Mouse (Mus musculus) effector memory CD4-positive, alpha-beta T cell, adult 7 months (primary cell): ENCODE measurements around the gene Ciapin1. TPM values are rescaled to one million over a fixed set of nuclear protein-coding genes. Genes with fewer than 3 reads are reported as not detected.

Experiments
- polyA plus RNA-seq: library from polyadenylated mRNA; unstranded; fragments of 100-300 nt; shearing (Covaris generic); gene quantifications from one replicate; pipeline ENCODE4 v1.2.1, GENCODE M21; 2017

The Ciapin1 gene
- polyA plus RNA-seq, result 107 TPM

GRCm38 (mm10) chr8:94837662-94838574, at the start of gene Ciapin1, which contains the start of gene Coq9:
Ciapin1 (minus strand) TSS chr8:94838358.
Coq9 (plus strand) TSS chr8:94838321.

GRCm38 (mm10) chr8:94876197-94876730, 38.1 kb upstream of the Ciapin1 start, which contains the start of gene Dok4:
Dok4 (minus strand) TSS chr8:94876330.

DNA sequence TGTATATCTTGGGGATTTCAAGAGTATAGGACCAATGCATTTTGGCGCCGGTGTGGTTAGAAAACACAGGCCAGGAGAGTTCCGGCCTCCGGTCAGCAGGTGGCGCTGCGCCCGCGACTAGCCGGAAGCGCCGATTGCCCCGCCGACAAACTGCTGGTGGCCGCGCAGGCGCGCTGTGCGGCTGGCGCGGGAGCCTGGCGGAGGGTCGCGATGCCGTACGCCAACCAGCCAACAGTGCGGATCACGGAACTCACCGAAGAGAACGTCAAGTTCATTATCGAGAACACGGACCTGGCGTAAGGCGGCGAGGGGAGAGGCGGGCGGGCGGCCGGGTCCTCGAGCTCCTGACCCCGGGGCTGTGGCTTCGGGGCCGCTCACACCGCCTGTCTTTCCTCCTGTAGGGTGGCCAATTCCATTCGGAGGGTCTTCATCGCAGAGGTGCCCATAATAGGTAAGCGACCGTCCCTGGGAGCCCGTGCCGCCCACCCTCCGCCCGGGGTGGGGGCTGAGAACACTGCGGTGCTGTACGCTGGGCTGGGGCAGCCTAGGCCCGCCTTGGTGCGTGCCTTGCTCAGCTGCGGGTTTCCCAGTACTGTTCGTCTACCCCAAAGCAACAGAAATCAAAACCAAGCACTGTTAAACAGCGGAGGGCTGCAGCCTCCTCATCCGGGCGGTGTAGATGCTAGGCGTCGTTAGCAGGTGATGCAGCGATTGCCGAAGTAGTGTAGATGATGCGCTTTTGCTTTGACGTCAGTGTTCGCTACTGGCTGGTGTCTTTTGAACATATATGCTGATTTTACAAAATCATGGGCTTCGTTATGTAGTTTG, 19.4 kb upstream of the Ciapin1 start, which contains the start of gene Polr2c:
Gene Polr2c (plus strand): TSS at position 105 of the 828 bp plus-strand sequence.

DNA sequence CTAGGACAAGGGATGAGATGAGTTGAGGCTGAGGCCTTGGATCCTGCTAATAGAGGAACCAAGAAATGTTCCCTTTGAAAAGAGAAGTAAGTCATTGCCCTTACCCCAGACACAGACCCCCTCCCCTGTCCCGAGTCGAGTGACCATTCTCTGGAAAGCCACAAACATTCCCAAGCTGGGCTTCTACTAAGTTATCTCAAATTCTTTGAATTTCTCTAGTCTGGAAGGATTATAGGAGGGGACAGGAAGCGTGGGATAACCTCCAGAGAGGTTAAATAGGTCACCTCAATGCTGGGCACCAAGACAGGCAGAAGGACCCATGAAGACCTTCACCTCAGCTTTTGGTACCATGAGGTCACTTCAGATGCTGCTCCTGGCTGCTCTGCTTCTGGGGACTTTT, 28.0 kb downstream of the Ciapin1 start, which contains the start of gene Ccl17:
Gene Ccl17 (plus strand): TSS at position 301 of the 400 bp plus-strand sequence.

GRCm38 (mm10) chr8:94771941-94772670, 66.1 kb downstream of the Ciapin1 start, which contains the start of gene Cx3cl1:
Cx3cl1 (plus strand) TSS chr8:94772009.

Other genes with a start within 250 kb of the Ciapin1 start
- 41.4 TPM for gene Rspry1, start 236.4 kb downstream of the Ciapin1 start, polyA plus RNA-seq
- 59.0 TPM for gene Fam192a, start 236.4 kb downstream of the Ciapin1 start, polyA plus RNA-seq
- gene Arl2bp, start 171.8 kb downstream of the Ciapin1 start, polyA plus RNA-seq, result 279 TPM
- gene Pllp, start 142.1 kb downstream of the Ciapin1 start, polyA plus RNA-seq, result not detected
- gene Ccl22, start 92.8 kb downstream of the Ciapin1 start, polyA plus RNA-seq, result 0.45 TPM
- gene Cx3cl1, start 66.3 kb downstream of the Ciapin1 start, polyA plus RNA-seq, result 0.96 TPM
- gene Ccl17, start 27.9 kb downstream of the Ciapin1 start, polyA plus RNA-seq, result not detected
- 42.0 TPM for gene Coq9, start within 50 bp of the Ciapin1 start, polyA plus RNA-seq
- 90.3 TPM for gene Polr2c, start 19.1 kb upstream of the Ciapin1 start, polyA plus RNA-seq
- gene Dok4, start 38.0 kb upstream of the Ciapin1 start, polyA plus RNA-seq, result 1.1 TPM
- not detected for gene Ccdc102a, start 79.7 kb upstream of the Ciapin1 start, polyA plus RNA-seq
- not detected for gene Adgrg5, start 85.3 kb upstream of the Ciapin1 start, polyA plus RNA-seq
- gene Adgrg1, start 136.4 kb upstream of the Ciapin1 start, polyA plus RNA-seq, result not detected
- 4.8 TPM for gene Adgrg3, start 179.3 kb upstream of the Ciapin1 start, polyA plus RNA-seq
- gene Drc7, start 216.7 kb upstream of the Ciapin1 start, polyA plus RNA-seq, result 0.39 TPM
- gene Katnb1, start 242.8 kb upstream of the Ciapin1 start, polyA plus RNA-seq, result 34.7 TPM